Mouse (Mus musculus): ENCODE measurements around the gene Gm12169.

- TF ChIP-seq GATA1 (IDR thresholded peaks at IDR 0.05; ENCODE audit: borderline replicate concordance, low read length) (no peak), FLI1 (IDR thresholded peaks at IDR 0.05; ENCODE audit: low read length) (no peak)
Measured at GRCm38 (mm10) chr11:46552741-46553140, 28.7 kb downstream of the Gm12169 start.
